Mouse (Mus musculus) heart, postnatal 0 days (tissue): ENCODE data around the gene Slc25a45.

Experiments used
- CTCF ChIP-seq: IDR thresholded peaks from 2 replicates; pipeline ENCODE4 v1.5.1; 2016; ENCODE audit warnings: antibody characterized with exemption, control low read depth, low read depth
- EP300 ChIP-seq: IDR thresholded peaks from 2 replicates; pipeline ENCODE4 v1.6.1; 2016; ENCODE audit warnings: antibody characterized with exemption, low read depth

DNA sequence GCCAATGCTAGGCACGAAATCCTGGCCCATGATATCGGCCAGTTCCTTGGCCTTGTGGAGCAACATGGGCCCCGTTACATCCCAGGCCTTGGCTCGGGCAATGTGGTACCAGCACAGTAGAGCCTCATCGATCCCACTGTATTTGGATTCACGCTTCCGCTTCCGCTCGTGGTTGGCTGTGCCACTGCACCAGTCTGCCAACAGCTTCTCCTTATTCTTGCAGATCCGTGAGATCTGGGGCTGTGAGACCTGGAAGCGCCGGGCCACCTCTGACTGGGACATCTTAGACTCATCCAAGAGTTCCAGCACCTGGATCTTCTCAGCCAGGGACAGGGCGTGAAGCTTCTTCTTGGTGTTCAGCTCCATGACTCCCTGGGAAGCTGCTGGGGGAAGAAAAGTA, 15.1 kb downstream of the Slc25a45 start:
- TF ChIP-seq CTCF (no peak), EP300 (no peak)
